Mouse (Mus musculus): ENCODE results near the gene Dkkl1.
A peak's percentile ranks its signal among the peaks of the same experiment; 100 is the strongest.

Dkkl1 gene

GRCm38 (mm10) chr7:45167761-45168445, 44.0 kb downstream of the Dkkl1 start:
- no peak for DNase-seq (ENCODE audit: low spot score)

GRCm38 (mm10) chr7:45166950-45167401, 45.0 kb downstream of the Dkkl1 start:
- DNase-seq (ENCODE audit: low spot score), result no peak

- no peak for DNase-seq (ENCODE audit: low spot score)
Measured at GRCm38 (mm10) chr7:45165701-45166100, 46.2 kb downstream of the Dkkl1 start.

- DNase-seq (ENCODE audit: low spot score), result no peak
Measured at GRCm38 (mm10) chr7:45164833-45165232, 47.1 kb downstream of the Dkkl1 start.

GRCm38 (mm10) chr7:45163735-45164490, 48.0 kb downstream of the Dkkl1 start, which contains the start of gene Slc17a7:
Gene Slc17a7 (plus strand): TSS chr7:45163949.
- no peak for DNase-seq (ENCODE audit: low spot score)

- DNase-seq (ENCODE audit: low spot score), result no peak
Measured at GRCm38 (mm10) chr7:45162996-45163615, 48.8 kb downstream of the Dkkl1 start.

GRCm38 (mm10) chr7:45162551-45162950, 49.4 kb downstream of the Dkkl1 start:
- DNase-seq (ENCODE audit: low spot score), result no peak

- DNase-seq (ENCODE audit: low spot score), result peak; percentile 83
Measured at GRCm38 (mm10) chr7:45161612-45162473, 50.1 kb downstream of the Dkkl1 start.

GRCm38 (mm10) chr7:45160866-45161265, 51.1 kb downstream of the Dkkl1 start:
- no peak for DNase-seq (ENCODE audit: low spot score)

GRCm38 (mm10) chr7:45160316-45160800, 51.6 kb downstream of the Dkkl1 start:
- DNase-seq (ENCODE audit: low spot score), result no peak

- DNase-seq (ENCODE audit: low spot score), result no peak
Measured at GRCm38 (mm10) chr7:45158991-45159390, 53.0 kb downstream of the Dkkl1 start.
